Mouse (Mus musculus) liver, embryonic 15.5 days (tissue): ENCODE results near the gene Ext2. TPM values are rescaled to one million over a fixed set of nuclear protein-coding genes. Genes with fewer than 3 reads are reported as not detected.

ENCODE experiments used
- ATAC-seq: fragments of 200-750 bp; cut with Nextera tagmentation; 2 replicates; pipeline ENCODE4 v1.8.0; 2017; ENCODE audit warnings: moderate number of reproducible peaks, mild to moderate bottlenecking, moderate library complexity; ENCODE audit not compliant: insufficient read depth
- H3K27ac ChIP-seq: fragments of 300-500 bp; sonication (generic); replicated peaks from 2 replicates; pipeline ENCODE4 v1.5.1; 2015; ENCODE audit warnings: mild to moderate bottlenecking, inconsistent platforms
- H3K27me3 ChIP-seq: fragments of 300-500 bp; sonication (generic); 2 replicates; pipeline ENCODE4 v1.6.1; 2015; ENCODE audit warnings: mild to moderate bottlenecking, inconsistent platforms
- H3K36me3 ChIP-seq: fragments of 300-500 bp; sonication (generic); replicated peaks from 2 replicates; pipeline ENCODE4 v1.6.1; 2015; ENCODE audit warnings: moderate library complexity, mild to moderate bottlenecking, inconsistent platforms
- H3K4me1 ChIP-seq: fragments of 300-500 bp; sonication (generic); replicated peaks from 2 replicates; pipeline ENCODE4 v1.6.1; 2015; ENCODE audit warnings: inconsistent platforms
- H3K4me2 ChIP-seq: fragments of 300-500 bp; sonication (generic); 2 replicates; pipeline ENCODE4 v1.6.1; 2015; ENCODE audit warnings: moderate library complexity, mild to moderate bottlenecking, inconsistent platforms
- H3K4me3 ChIP-seq: fragments of 300-500 bp; sonication (generic); replicated peaks from 2 replicates; pipeline ENCODE4 v1.5.1; 2015; ENCODE audit warnings: mild to moderate bottlenecking, inconsistent platforms
- H3K9ac ChIP-seq: fragments of 300-500 bp; sonication (generic); 2 replicates; pipeline ENCODE4 v1.6.1; 2015; ENCODE audit warnings: moderate library complexity, mild to moderate bottlenecking, inconsistent platforms
- H3K9me3 ChIP-seq: fragments of 300-500 bp; sonication (generic); replicated peaks from 2 replicates; pipeline ENCODE4 v1.6.1; 2016; ENCODE audit warnings: inconsistent platforms
- WGBS: fragments of 180-500 bp; shearing (Covaris S2); methylation state at CpG from one replicate; pipeline ENCODE4 v1.1.7; 2015; ENCODE audit warnings: mixed read lengths; ENCODE audit not compliant: insufficient replicate concordance; 5-methylcytosine and 5-hydroxymethylcytosine counted together
- polyA plus RNA-seq: library from polyadenylated mRNA; unstranded; fragments of >200 nt; fragmentation: Nextera tagmentation; extraction: Ambion mirVana; gene quantifications from 2 replicates; pipeline ENCODE4 v1.2.1, GENCODE M21; 2015

Gene Ext2
- polyA plus RNA-seq = 27.3 and 30.8 TPM in 2 replicates

DNA sequence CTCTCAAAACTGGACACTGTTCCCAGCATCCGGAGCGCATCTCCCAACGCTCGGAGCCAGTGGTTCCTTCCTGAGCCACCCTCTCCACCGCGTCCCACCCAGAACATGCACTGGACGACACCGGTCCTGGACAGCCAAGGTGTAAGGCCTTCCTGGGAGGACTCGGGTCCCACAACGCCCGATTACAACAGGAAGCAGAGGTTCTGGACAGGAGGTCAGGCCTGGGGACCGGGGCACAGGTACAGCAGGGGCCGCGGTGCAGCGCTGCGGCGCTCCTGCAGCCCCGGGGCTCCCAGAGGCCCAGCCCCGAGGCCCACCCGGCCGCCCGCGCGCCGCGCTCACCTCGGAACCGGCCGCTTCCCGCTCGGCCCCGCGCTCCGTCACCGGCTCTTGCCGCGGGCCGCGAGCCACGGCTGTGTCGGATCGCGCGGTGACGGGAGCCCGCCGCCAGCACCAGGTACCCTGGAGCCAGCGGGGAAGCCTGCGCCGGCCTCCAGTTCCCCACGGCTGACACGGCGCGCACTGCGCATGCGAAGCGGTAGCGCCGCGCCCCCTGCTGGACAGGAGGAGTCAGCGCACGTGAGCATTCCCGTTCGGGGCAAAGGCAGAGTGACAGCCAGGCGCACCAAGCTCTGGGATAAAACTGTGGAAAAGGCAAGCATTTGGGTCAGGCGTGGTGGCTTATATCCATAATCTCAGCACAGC, at the start of gene Ext2:
Gene Ext2, minus strand, starts transcription at position 524 of the 705 bp plus-strand sequence.
- peak within 1 kb of the TSS; percentile 38; the same call in 1 of the 2 replicates for H3K27ac ChIP-seq
- WGBS = under 1% methylated on average over 63 of the region's 66 CpGs
- H3K36me3 ChIP-seq = no peaks in the 10 kb centered on the region
- peaks cover 32% of the 10 kb centered on the region for H3K4me1 ChIP-seq
- no peaks in the 10 kb centered on the region for H3K9me3 ChIP-seq
- H3K4me3 ChIP-seq = peak within 1 kb of the TSS; percentile 79
- H3K4me2 ChIP-seq = peak within 1 kb of the TSS; percentile 82
- H3K9ac ChIP-seq = peak within 1 kb of the TSS; percentile 82
- peak; percentile 84 for ATAC-seq
- H3K27me3 ChIP-seq = no peaks in the 10 kb centered on the region

GRCm38 (mm10) chr2:93871411-93871925, 49.1 kb upstream of the Ext2 start:
- Histone ChIP-seq H3K9ac (no peak overlapping the region), H3K36me3 (no peaks in the 10 kb centered on the region), H3K9me3 (no peaks in the 10 kb centered on the region), H3K27ac (no peak overlapping the region), H3K4me2 (no peak overlapping the region), H3K27me3 (no peaks in the 10 kb centered on the region), H3K4me3 (no peak overlapping the region), H3K4me1 (no peaks in the 10 kb centered on the region)
- WGBS = 73% methylated on average over 4 of the region's 4 CpGs
- ATAC-seq = no peak

GRCm38 (mm10) chr2:93870842-93871241, 48.5 kb upstream of the Ext2 start:
- H3K27me3 ChIP-seq = no peaks in the 10 kb centered on the region
- no peak overlapping the region for H3K9ac ChIP-seq
- H3K27ac ChIP-seq = no peak overlapping the region
- 29% methylated on average over 4 of the region's 4 CpGs for WGBS
- ATAC-seq = no peak
- H3K4me2 ChIP-seq = no peak overlapping the region
- H3K36me3 ChIP-seq = no peaks in the 10 kb centered on the region
- no peak overlapping the region for H3K4me3 ChIP-seq
- H3K9me3 ChIP-seq = no peaks in the 10 kb centered on the region
- H3K4me1 ChIP-seq = no peaks in the 10 kb centered on the region

DNA sequence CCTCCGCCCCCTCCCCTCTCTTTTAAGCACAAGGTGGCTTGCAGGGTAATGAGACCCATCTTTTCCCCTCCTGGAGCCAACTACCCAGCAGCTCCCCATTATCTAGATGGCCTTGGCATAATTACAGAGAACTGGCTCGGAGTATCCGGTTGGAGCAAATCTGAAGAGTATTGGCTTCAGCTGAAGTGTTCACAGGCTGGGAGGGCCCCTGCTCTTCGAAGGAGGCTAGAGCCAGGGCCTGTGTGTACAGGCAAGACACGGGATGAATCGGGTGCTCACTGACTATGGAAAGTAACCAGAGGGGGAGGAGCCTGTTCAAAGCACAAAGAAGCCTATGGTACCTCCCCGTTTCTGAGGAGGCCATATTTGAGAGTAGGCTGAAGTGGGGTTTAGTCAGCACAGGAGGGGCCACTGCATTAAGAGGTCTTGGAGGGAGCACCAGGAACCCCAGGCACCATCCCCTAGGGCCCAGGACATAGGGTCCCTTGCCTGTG, 46.8 kb upstream of the Ext2 start, which contains the start of gene Accsl:
Gene Accsl, minus strand, starts transcription at position 51 of the 494 bp plus-strand sequence.
- Histone ChIP-seq H3K4me1 (no peaks in the 10 kb centered on the region), H3K9me3 (no peaks in the 10 kb centered on the region), H3K36me3 (no peaks in the 10 kb centered on the region), H3K27me3 (no peaks in the 10 kb centered on the region), H3K9ac (no peak within 1 kb of the TSS), H3K4me2 (no peak within 1 kb of the TSS), H3K27ac (no peak within 1 kb of the TSS), H3K4me3 (no peak within 1 kb of the TSS)
- 49% methylated on average over 7 of the region's 7 CpGs for WGBS
- no peak for ATAC-seq

- Histone ChIP-seq H3K36me3 (no peaks in the 10 kb centered on the region), H3K27ac (no peak overlapping the region)
Observed at GRCm38 (mm10) chr2:93868566-93868965, 46.2 kb upstream of the Ext2 start.

DNA sequence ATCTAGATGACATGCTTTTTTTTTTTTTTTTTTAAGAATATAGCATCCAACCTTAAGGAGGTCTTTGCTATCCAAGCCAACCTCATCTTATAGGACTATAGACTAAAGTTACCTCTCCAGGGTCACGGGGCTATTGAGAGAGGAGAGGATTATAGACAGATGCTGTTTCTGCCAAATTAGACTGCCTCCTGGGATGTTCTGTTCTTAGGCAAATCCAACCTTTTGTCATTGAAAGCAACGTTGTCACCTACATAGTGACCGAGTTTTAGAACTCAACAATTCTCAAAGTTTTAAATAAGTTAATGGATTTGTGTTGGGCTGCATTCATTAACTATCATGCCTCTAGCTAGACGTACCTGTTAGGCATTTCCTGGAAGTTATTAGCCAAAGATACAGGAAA, 40.9 kb upstream of the Ext2 start:
- 53% methylated on average over 4 of the region's 4 CpGs for WGBS
- ATAC-seq = no peak
- Histone ChIP-seq H3K36me3 (no peaks in the 10 kb centered on the region), H3K4me1 (no peaks in the 10 kb centered on the region), H3K4me2 (no peak overlapping the region), H3K9me3 (no peaks in the 10 kb centered on the region), H3K27me3 (0 out of 2 replicates have a peak, but pooled peaks cover 1% of the 10 kb centered on the region), H3K9ac (no peak overlapping the region), H3K4me3 (no peak overlapping the region), H3K27ac (no peak overlapping the region)

More at GRCm38 (mm10) chr2:93868566-93868965, 46.2 kb upstream of the Ext2 start:
- Histone ChIP-seq H3K9ac (no peak overlapping the region), H3K9me3 (no peaks in the 10 kb centered on the region), H3K4me1 (no peaks in the 10 kb centered on the region), H3K4me2 (no peak overlapping the region), H3K4me3 (no peak overlapping the region), H3K27me3 (no peaks in the 10 kb centered on the region)
- ATAC-seq = no peak
- WGBS = 65% methylated on average over 11 of the region's 11 CpGs

GRCm38 (mm10) chr2:93858845-93859244, 36.5 kb upstream of the Ext2 start:
- WGBS = 48% methylated on average over 12 of the region's 12 CpGs
- H3K36me3 ChIP-seq = no peaks in the 10 kb centered on the region
- no peak overlapping the region for H3K4me3 ChIP-seq
- ATAC-seq = no peak
- H3K9me3 ChIP-seq = no peaks in the 10 kb centered on the region
- 0 out of 2 replicates have a peak, but pooled peaks cover 7% of the 10 kb centered on the region for H3K27me3 ChIP-seq
- H3K9ac ChIP-seq = no peak overlapping the region
- H3K4me1 ChIP-seq = no peaks in the 10 kb centered on the region
- no peak overlapping the region for H3K4me2 ChIP-seq
- no peak overlapping the region for H3K27ac ChIP-seq

DNA sequence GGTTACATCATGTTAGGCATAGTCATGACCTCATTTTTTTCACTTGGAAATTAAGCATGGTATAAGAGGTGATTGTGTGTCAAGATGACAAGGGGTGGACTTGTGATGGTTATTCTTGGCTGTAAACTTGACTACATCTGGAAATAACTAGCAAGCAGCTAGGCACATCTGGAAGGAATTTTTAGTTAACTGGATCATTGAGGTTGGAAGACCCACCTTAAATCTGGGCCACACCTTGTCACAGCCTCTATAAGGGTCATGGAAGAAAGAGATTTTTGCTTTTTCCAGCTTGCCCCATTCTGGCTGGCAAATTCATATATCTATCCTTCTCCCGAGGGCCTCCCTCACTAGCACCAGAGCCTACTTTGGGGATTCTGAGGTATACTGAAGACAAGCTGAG, 28.9 kb upstream of the Ext2 start:
- no peak overlapping the region for H3K27ac ChIP-seq
- WGBS = 63% methylated on average over 1 of the region's 1 CpGs
- no peaks in the 10 kb centered on the region for H3K9me3 ChIP-seq
- no peaks in the 10 kb centered on the region for H3K27me3 ChIP-seq
- no peak for ATAC-seq
- H3K4me3 ChIP-seq = no peak overlapping the region
- no peaks in the 10 kb centered on the region for H3K36me3 ChIP-seq
- no peak overlapping the region for H3K4me2 ChIP-seq
- H3K9ac ChIP-seq = no peak overlapping the region
- H3K4me1 ChIP-seq = peaks cover 18% of the 10 kb centered on the region; the same call in 1 of the 2 replicates

DNA sequence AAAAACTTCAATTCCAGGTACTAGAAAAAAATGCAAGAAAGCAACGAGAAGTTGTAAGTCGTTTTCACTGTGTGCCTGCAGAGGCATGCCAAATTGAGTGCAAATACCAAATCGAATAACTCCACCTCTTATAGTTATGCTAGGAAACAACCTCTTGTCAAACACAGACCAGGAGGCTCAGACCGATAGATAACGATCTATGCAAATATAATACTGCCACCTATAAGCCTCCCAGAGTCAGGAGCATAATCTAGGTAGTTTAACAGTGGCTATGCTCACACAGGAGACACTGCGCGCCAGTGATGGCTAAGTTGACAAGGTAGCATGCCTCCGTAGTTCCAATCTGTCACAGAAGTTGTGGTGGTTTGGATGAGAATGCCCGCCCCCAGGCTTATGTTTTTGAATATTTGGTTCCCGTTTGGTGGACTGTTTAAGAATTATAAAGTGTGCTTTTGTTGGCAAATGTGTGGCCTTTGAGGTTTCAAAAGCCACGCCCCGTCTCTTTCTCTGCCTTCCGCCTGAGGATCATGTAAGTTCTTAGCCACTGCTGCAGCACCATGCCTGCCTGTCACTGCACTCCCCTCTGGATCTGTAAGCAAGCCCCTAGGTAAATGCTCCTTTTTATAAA, 28.1 kb upstream of the Ext2 start:
- Histone ChIP-seq H3K4me2 (peak overlapping the region; percentile 86), H3K4me1 (peaks cover 18% of the 10 kb centered on the region; the same call in 1 of the 2 replicates), H3K9ac (no peak overlapping the region), H3K36me3 (no peaks in the 10 kb centered on the region), H3K27ac (no peak overlapping the region), H3K27me3 (no peaks in the 10 kb centered on the region), H3K4me3 (peak overlapping the region; percentile 63; the same call in 1 of the 2 replicates), H3K9me3 (no peaks in the 10 kb centered on the region)
- WGBS = 25% methylated on average over 13 of the region's 13 CpGs
- ATAC-seq = no peak

GRCm38 (mm10) chr2:93849505-93850089, 27.2 kb upstream of the Ext2 start, which contains the start of gene Accs:
Gene Accs, minus strand, starts transcription at chr2:93849943.
- no peaks in the 10 kb centered on the region for H3K9me3 ChIP-seq

DNA sequence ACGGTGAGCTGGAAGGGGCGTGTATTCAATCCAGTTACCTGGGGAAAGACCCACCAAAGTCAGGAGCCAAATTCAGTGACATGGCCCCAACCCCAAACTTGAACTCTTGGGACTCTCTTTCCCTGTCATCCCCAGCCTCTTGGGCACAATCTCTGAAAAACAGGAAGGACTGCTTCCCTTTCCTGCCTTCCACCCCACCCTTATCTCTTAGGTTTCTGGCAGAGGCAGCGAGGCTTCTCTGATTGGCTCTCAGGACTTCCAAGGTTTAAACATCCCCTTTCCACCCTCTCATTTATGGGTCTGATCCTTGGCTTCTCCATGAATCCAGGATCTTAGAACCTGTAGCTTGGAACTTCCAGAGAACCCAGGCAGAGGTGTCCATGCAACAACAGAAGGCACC, 19.0 kb upstream of the Ext2 start:
- ATAC-seq = no peak
- H3K9ac ChIP-seq = no peak overlapping the region
- no peaks in the 10 kb centered on the region for H3K27me3 ChIP-seq
- H3K4me3 ChIP-seq = no peak overlapping the region
- no peaks in the 10 kb centered on the region for H3K4me1 ChIP-seq
- H3K4me2 ChIP-seq = no peak overlapping the region
- 64% methylated on average over 3 of the region's 3 CpGs for WGBS
- H3K36me3 ChIP-seq = no peaks in the 10 kb centered on the region
- no peaks in the 10 kb centered on the region for H3K9me3 ChIP-seq
- no peak overlapping the region for H3K27ac ChIP-seq

More at GRCm38 (mm10) chr2:93849505-93850089, 27.2 kb upstream of the Ext2 start, which contains the start of gene Accs:
- ATAC-seq = peak; percentile 70
- Histone ChIP-seq H3K36me3 (no peaks in the 10 kb centered on the region), H3K4me3 (peak within 1 kb of the TSS; percentile 63), H3K9ac (peak within 1 kb of the TSS; percentile 52), H3K4me2 (peak within 1 kb of the TSS; percentile 86), H3K27me3 (no peaks in the 10 kb centered on the region), H3K27ac (0 out of 2 replicates have a peak within 1 kb of the TSS, but pooled peaks have one; percentile 51), H3K4me1 (peaks cover 18% of the 10 kb centered on the region; the same call in 1 of the 2 replicates)
- under 1% methylated on average over 28 of the region's 28 CpGs for WGBS
